Mouse (Mus musculus) kidney, adult 2 months (tissue): ENCODE results near the gene Lsp1.

Source experiments
- CTCF ChIP-seq: fragments of 200-500 bp; conservative IDR thresholded peaks from 2 replicates; pipeline ENCODE4 v1.5.1; 2011; ENCODE audit warnings: low read depth, mild to moderate bottlenecking, control low read depth, low read length, moderate library complexity, mixed read lengths; ENCODE audit not compliant: insufficient read depth, insufficient read length
- POLR2A ChIP-seq: fragments of 200-500 bp; IDR thresholded peaks from one replicate; pipeline ENCODE4 v1.6.1; 2011; ENCODE audit warnings: low read depth, low read length, control low read depth

DNA sequence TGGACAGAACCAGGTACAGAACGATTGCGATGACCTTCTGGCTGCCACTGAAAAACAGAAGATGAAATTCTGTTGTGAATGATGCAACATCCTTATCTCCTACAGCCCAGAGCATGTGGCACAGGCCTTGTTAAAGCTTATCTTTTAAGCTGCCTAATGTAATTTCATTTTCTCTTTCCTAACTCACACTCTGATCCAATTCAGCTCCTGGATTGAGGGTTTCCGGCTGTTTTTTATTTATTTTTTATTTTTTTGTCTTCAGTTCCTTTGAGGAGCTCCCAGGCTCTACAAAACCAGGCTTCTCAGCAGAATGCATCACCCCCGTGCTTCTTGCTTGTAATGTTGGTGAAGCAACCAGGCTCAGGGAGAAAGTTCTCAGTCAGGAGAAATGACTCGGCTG is 40.7 kb upstream of the Lsp1 start:
- TF ChIP-seq POLR2A = no peak
- no peak for TF ChIP-seq CTCF
